Mouse (Mus musculus) ZHBTc4 (cell line): ENCODE measurements at regions not wholly inside any gene's neighbourhood (a gene's known extent, or its start where the extent isn't known, plus 50 kb on each side); places are given as distances from the start of the nearest gene placed in this dataset.
"Not testable (repeated sequence)": the region's sequence is repeated elsewhere in the genome, so short reads cannot be mapped to it uniquely, and the experiment has no call there.

Experiments used
- DNase-seq: peaks from one replicate; pipeline ENCODE4 v3.0.0-alpha.2; 2011; ENCODE audit warnings: low read depth, low spot score

GRCm38 (mm10) chr1:140693482-140693881, 447.5 kb downstream of the Kcnt2 start:
- no peak for DNase-seq

DNA sequence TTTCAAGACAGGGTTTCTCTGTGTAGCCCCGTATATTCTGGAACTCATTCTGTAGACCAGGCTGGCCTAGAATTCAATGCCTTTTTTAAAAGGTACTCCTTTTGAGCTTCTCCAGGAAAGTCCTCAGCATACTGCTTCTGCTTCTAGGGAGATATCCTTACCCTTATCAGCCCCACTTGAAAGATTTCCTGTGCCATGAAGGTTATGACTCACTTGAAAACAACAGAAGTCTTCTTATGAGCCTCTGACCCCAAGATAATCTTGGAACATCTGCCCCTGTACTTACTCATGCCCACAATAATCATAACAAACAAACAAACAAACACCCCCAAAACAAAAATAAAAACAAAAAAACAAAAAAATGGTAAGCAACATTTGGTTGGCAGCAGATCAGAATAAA, 484.2 kb downstream of the Kcnt2 start:
- no peak for DNase-seq

- DNase-seq: no peak
These were observed 493.2 kb downstream of the Kcnt2 start for GRCm38 (mm10) chr1:140739001-140739728.

- DNase-seq: no peak
These were observed 494.1 kb downstream of the Kcnt2 start for GRCm38 (mm10) chr1:140740081-140740480.

DNA sequence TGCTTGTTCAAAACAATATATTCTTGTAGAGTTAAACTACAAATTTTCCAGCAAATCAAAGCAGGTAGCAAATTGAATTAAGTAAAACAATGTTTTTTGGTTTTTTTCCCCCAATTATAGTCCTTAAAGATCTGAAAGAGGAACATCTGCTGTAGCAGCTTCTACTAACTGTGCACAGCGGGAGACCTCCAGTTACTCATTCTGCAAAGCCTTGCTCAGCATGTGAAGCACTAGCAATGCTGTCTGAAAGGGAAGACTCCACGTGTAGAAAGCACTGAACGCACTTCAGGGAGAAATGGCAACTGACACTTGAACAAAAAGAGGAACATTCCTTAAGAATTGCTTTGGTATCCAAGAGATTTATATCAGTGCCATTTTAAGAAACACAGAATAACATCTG, 502.1 kb downstream of the Kcnt2 start:
- peak; percentile 11 for DNase-seq

- DNase-seq: no peak
These were observed 519.9 kb downstream of the Kcnt2 start for GRCm38 (mm10) chr1:140765906-140766305.

DNA sequence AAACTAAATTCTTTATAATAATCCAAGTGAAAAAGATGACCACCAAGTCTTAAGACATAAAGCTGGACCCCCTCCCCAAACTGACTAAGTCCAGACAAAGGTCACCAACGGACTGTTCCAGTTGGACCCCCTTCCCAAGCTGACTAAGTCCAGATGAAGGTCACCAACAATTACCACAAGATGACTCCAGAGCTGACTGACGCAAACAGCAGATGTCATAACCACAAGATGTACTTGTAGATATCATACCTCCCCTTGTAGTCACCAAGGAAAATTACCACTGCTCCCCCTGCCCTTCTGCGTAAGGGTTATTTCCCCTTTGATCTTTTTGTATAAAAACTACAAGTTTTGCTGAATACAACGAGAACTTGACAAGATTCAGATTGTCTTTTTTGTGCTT, 527.8 kb downstream of the Kcnt2 start:
- not testable (repeated sequence) for DNase-seq

DNA sequence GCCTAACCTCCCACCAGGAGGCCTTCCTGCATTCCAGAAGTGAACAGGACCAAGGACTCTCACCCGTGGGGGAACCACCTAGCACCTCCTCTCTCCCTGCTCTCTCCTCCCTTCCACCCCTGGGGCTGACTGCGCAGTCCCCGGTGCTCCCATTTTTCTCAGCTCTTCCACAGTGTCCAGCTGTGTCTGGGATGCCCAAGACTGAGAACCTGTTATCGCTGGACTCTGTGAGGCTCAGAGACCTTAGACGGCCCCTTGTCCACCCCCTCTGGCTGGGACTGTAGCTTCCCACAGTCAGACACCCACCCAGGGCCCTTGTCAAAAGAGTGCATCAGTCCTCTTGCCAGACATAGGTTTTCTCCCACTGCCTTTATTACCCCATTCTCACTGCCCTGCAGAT, 564.2 kb downstream of the Kcnt2 start:
- DNase-seq: no peak

DNA sequence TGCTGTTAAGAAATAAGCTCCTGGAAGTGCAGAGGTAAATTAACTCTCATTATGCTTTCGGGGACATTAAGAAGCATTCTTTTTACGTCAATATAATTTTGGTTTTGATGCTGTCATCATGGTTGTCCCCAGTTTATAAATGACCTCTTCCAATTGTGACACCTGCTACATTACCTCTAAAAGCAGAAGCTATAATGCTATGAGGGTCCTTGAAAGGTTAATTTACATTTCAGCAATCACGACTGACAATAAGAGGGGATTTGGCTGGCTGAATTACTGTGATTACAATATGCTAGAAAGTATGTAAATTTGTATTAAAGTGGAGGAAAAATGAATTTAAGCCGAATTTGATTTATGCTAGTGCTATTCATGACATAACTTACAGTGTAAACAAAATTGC, 592.8 kb downstream of the Kcnt2 start:
- DNase-seq: no peak

DNA sequence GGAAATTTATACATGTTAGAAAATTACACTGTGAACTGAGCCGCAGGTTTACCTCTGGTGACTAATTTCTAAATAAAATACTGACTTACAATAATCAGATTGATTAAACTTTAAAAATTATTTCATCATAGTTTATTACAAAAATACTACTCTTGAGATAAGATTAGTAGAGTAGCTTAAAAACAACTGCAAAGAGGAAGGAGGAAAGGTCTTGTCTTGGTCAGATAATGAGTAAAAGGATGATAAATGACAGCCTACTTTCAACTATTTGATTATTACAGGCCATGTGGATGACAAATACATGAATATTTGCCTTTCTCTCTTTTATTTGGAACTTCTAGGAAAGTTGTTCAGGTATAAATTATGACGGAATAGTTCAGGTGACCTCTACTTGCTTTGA, 594.6 kb downstream of the Kcnt2 start:
- no peak for DNase-seq

- not testable (repeated sequence) for DNase-seq
These were observed 602.1 kb downstream of the Kcnt2 start for GRCm38 (mm10) chr1:140848053-140848452.

- DNase-seq: peak; percentile 8
These were observed 605.6 kb downstream of the Kcnt2 start for GRCm38 (mm10) chr1:140851568-140851967.
